Mouse (Mus musculus): ENCODE results near the gene Il15.

Gene Il15

GRCm38 (mm10) chr8:82356091-82356490, 46.9 kb downstream of the Il15 start:
- DNase-seq (ENCODE audit: low spot score): no peak

GRCm38 (mm10) chr8:82351268-82351943, 51.6 kb downstream of the Il15 start:
- DNase-seq (ENCODE audit: low spot score): peak; percentile 28

GRCm38 (mm10) chr8:82349299-82349698, 53.7 kb downstream of the Il15 start:
- no peak for DNase-seq (ENCODE audit: low spot score)

GRCm38 (mm10) chr8:82346485-82346884, 56.5 kb downstream of the Il15 start:
- DNase-seq (ENCODE audit: low spot score): no peak

- no peak for DNase-seq (ENCODE audit: low spot score)
Observed at GRCm38 (mm10) chr8:82331675-82332234, 71.3 kb downstream of the Il15 start.

- no peak for DNase-seq (ENCODE audit: low spot score)
Observed at GRCm38 (mm10) chr8:82327986-82328652, 74.9 kb downstream of the Il15 start.

GRCm38 (mm10) chr8:82326061-82326460, 77.0 kb downstream of the Il15 start:
- no peak for DNase-seq (ENCODE audit: low spot score)

- no peak for DNase-seq (ENCODE audit: low spot score)
Observed at GRCm38 (mm10) chr8:82325586-82325985, 77.4 kb downstream of the Il15 start.

GRCm38 (mm10) chr8:82317446-82317845, 85.6 kb downstream of the Il15 start:
- DNase-seq (ENCODE audit: low spot score): no peak

GRCm38 (mm10) chr8:82306424-82306823, 96.6 kb downstream of the Il15 start:
- no peak for DNase-seq (ENCODE audit: low spot score)

- DNase-seq (ENCODE audit: low spot score): no peak
Observed at GRCm38 (mm10) chr8:82296256-82296655, 106.8 kb downstream of the Il15 start.

- no peak for DNase-seq (ENCODE audit: low spot score)
Observed at GRCm38 (mm10) chr8:82291659-82292058, 111.4 kb downstream of the Il15 start.

- no peak for DNase-seq (ENCODE audit: low spot score)
Observed at GRCm38 (mm10) chr8:82285866-82286265, 117.2 kb downstream of the Il15 start.

- no peak for DNase-seq (ENCODE audit: low spot score)
Observed at GRCm38 (mm10) chr8:82281995-82282394, 121.0 kb downstream of the Il15 start.

Data from c-Kit-positive CD71-positive TER-119-positive erythroid progenitor cells, embryonic 14.5 days (primary cell).